Mouse (Mus musculus) spleen, postnatal 4 days (tissue): ENCODE measurements around the gene Emp3.
"Not testable (repeated sequence)": the region's sequence is repeated elsewhere in the genome, so short reads cannot be mapped to it uniquely, and the experiment has no call there.

Source experiments
- DNase-seq, 2 experiments: peaks; one replicate each; pipeline ENCODE4 v3.0.0; 2022; ENCODE audit warnings: low spot score in 2 of 2

Emp3 gene

DNA sequence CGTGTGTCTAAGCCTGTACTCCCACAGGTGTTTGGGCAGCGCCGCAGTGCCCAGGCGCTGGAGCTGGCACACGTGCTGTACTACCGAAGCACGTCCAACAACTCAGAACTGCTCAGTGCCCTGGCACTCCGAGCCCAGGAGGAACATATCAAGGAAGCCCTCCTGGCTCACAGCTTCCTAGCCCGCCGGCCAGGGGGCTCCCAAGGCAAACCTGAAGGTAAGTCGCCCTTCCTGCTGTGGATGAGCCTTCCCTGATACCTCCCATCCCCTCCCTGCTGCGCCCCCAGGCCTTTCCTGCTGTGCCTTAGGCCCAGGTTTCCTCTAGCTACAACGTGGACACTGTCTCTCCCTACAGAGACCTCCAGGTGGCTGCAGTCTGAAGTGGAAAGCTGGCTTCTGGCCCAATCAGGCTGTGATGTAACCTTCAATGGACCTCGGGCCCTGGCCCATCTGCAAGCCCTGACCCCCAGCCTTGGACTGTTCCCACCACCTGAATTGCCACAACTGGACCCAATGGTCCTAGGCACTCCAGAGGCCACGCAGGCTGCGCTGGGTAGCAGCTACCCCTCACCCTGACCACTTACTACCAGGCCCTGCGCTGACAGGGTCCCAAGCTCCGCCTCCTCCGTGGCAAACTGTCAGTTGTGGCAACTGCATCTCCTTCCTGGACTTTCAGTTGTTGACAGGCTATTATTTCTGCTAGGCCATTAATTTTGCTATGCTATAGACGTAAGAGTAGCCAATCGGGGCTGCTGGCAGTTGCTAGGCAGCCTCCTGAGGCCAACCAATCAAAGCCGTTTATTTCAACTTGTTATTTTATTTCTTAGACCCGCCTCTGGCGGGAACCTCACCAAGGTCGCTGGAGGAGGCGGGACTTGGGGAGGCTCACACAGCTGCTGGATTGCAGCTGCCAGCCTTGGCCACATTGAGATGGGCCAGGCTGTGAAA lies 4.9 kb downstream of the Emp3 start:
- DNase-seq, result peak; percentile 82 to 86

DNA sequence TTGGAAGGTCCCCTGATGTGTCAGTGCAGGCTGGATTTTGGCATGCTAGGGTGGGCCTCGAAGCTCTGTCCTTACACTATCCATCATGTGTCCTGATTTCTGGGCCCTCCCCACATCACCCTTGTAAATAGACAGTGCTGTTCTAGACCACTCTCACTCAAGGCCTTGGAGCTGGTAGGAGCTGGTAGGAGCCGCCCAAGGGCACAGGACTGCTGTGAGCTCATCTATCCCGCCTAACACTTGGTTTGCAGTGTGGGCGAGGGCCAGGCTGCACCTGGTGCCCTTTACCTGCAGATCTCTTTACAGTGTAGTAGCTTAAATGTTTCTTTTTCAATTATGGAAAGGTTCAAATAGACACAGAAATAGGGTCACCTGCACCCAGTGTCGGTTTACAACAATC lies 6.2 kb downstream of the Emp3 start:
- no peak for DNase-seq

DNA sequence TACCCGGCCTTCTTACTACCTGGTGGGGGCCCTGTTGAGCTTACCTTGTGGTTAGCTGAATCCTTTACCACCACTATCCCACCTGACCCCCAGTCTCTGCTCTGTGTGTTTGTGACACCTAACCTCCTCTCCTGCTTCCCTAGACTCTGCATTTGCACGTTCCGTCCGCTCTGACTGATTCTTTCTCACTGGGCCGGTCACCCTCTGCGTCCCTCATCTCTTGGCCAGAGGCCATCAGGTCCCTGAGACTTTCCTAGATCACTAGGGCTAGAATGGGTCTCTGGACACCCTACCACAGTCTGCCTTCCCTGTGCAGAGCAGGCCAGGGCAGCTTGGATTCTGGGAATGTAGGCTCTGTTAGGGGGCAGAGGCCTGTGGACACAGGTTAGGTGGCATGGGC lies 7.1 kb downstream of the Emp3 start:
- no peak for DNase-seq

DNA sequence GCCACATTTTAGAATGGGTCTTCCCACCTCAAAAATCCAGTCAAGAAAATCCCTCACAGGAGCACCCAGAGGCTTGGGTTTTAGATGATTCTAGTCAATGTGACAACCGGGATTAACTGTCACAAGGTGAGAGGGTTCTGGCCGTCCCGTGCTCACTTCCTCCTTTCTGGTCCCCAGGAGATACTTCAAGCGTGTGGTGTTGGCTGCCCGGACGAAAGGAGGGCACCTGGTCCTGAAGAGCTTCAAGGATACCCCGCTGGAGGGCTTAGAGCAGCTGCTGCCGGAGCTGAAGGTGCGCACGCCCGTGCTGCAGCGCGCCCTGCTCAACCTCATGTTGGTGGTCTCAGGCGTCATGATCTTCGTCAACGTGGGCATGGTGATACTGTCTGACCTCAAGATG lies 12.1 kb downstream of the Emp3 start:
- DNase-seq, result no peak

DNA sequence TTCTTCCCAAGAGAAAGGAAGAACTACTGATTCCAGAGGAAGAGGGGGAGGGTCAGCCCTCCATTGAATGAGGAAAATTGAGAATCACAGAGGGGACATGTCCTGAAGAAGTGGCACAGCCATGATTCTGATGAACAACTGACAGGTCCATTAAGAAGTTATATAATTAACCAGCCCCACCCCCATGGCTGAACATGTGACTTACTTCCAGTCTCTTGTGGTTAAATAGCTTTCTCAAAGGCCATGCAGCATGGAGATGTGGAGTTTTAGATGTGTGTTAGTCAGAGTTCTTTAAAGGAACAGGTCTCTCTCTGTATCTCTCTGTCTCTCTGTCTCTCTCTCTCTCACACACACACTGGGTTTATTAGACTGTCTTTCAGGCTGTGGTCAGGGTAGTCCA lies 12.8 kb downstream of the Emp3 start:
- no peak for DNase-seq

DNA sequence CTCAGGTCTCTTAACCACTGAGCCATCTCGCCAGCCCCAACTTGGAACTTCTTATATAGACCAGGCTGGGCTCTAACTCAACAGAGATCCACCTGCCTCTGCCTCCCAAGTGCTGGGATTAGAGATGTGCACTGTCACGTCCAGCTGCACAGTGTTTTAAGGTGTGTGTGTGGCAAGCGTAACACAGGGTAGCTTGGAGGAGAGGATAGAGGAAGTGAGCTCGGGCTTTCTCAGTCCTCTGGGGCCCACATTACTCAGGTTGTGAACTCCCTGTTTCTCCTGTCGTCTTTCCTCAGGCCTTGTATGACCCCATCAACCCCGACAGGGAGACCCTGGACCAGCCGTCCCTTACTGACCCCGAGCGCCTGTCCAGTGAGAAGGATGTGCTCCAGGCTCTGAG lies 14.6 kb downstream of the Emp3 start:
- DNase-seq, result no peak

DNA sequence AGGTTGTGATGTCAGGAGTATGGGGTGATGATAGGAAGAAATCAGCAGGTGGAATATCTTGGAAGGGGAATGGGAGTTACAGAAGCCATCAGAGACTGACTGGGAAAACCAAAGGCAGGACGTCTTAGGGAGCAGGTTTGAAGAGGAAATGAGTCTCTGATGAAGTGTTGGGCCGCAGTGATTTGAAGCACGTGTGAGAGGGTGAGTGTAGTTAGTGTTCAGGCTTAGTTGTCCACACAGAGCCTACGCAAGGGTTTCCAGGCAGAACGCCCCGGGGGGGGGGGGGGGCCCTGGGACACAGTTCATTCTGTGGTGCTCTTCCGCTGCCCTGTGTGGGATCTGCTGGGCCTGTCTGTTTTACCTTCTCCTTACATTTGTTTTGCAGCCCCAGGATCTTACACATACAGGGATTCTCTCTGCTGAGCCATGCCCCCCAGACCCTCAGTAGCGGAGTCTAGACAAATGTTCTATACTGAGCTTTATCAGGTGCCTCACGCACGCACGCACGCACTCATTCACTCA lies 18.7 kb downstream of the Emp3 start:
- no peak for DNase-seq

DNA sequence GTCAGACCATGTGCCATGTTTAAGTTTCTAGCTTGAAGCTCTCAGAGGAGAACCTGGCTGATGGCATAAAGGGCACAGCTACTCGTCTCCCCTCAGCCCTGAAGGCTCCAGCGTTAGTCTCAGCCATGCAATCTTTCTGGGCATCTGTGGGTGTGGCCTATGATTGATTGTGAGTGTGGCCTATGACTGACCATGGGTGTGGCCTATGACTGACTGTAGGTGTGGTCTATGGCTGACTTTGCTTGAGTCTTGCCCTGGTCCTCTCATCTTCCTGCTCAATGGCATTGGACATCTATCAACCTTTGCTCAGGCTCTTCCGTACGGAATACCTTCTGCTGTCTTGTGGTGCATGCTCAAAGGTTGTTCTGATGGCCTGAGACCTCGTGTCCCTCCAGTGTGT lies 19.6 kb downstream of the Emp3 start:
- peak in 1 of 2 experiments; percentile 61 for DNase-seq

DNA sequence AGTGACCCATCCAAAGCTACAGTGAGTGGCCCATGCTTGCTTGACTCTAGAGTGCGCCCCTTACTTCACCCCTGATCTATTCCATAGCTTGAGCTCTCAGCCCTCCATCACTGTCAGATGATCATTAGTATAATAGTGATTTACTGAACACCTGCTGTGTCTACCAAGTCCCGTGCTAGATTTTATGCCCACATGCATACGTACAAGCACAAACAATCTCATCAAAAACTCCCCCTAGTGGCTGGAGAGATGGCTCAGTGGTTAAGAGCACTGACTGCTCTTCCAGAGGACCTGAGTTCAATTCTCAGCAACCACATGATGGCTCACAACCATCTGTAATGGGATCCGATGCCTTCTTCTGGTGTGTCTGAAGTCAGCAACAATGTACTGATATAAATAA lies 23.1 kb downstream of the Emp3 start:
- DNase-seq, result not testable (repeated sequence)

DNA sequence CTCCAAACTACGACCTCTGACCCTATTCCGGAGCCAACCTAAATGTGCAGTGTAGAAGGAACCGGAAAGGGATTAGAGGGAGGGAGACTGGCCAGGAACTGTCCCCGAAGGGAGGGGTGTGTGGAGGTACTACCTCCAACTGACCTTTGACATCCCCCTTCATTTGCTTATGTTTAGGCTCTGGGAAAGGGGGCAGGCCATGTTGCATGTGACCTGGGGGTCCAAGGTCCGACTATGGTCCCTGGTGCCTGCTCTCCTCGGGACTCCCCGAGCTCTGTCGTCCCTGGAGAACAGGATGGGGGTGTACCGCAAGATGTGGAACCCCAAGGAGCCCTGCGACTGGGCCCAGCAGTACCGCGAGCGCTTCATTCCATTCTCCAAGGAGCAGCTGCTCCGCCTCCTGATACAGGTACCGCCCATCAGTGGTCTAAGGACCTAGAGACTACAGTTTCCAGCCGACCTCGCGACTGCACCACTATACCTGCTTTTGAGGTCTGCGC lies 23.9 kb downstream of the Emp3 start:
- peak; percentile 60 to 83 for DNase-seq

DNA sequence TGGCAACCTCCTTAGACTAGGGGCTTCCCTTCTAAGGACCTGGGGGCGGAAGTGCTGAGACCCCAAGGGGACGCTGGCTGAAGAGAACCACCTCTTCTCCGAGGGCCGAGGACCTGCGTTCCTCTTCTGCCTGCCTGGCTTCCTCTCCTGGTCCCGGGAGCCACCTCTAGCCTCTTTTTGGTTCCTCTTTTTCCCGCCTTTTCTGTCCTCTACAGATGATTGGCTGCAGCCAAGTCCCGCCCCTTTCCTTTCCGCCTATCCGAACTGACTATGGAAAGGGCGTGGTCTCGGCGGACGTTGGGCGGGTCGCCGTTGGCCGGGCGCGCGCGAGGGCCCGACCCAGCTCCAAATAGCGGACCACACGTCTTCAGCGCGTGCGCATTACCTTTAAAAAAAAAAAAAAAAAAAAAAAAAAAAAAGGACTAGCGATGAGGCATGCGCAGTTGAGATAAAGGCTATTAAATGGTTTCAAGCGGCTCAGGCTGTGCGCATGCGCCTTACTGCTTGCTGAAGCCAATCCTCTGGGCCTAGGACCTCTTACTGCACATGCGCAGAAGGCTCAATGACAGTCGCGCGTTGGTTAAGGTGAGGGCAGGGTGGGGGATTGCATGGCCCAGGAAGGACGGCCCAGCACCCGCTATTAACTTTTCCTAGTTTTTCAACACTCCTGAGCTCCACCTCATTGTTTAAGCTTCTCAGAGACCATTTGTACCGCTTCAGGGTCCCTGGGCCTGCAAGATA lies 24.5 kb downstream of the Emp3 start, which contains the start of the genes Syngr4 and Tmem143:
Syngr4 (minus strand) TSS at position 198 of the 741 bp plus-strand sequence.
Tmem143 (plus strand) TSS at position 425 of the 741 bp plus-strand sequence.
- DNase-seq, result peak; percentile 97

DNA sequence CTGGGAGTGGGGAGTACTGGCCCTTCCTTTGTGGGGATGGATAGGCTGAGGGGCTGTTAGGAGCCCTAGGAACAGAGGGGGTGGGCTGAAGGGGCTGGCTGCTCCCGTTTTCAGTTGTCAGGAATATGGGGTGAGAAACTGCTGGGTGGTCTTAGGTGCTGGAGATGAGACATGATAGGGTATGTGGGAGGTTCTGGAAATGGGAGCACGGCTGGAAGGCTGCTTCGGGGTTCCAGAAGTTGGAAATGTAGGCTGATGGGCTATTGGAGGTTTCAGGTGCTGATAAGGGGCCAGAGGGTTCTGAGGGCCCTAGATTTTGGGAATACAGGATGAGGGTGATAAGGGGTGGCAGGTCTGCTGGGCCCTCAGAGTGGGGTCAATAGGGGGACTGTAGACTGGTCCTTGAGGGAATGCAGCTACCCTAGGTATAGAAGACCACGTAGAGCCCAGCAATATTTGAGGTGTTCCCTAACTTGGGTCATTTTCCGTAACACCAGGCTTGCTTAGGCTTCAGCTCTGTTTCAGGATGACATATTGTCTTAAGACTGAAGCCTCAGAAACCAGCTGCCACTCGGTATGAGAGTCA lies 25.2 kb downstream of the Emp3 start:
- no peak for DNase-seq

DNA sequence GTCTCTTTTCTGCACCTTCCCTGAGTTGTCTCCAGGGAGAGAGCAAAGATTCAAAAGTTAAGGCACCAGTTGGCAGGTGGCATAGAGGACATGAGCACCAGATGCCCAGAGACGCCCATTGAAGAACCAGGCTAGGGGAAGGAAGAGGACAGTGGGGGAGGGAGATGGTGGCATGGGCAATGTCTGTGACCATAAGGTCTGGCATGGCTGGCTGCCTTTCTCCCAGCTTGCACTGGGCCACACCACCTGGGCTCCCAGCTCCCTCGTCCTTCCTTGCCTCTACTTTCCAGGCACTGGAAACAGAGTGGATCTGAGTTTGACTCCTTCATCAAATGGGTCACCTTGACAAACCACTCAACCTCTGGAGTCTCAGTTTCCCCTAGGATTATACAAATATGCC lies 28.6 kb downstream of the Emp3 start:
- no peak for DNase-seq

DNA sequence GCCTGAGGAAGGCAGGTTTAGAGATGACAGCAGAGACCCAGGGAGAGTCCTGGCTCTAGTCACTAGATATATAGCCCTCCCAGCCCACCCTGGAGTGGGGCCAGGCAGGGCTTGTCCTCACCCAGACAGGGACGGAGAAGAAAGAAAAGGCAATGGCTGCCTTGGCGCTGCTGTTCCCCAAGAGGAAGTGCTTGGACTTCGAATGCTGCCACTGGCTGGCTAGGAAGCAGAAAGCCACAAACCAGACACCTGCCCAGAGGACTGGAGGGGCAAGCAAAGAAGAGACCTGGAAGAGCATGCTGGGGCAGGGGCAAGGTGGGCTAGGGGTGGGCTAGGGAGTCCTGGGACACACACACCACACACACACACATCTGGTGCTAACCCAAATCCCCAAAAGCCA lies 34.0 kb downstream of the Emp3 start:
- no peak for DNase-seq

DNA sequence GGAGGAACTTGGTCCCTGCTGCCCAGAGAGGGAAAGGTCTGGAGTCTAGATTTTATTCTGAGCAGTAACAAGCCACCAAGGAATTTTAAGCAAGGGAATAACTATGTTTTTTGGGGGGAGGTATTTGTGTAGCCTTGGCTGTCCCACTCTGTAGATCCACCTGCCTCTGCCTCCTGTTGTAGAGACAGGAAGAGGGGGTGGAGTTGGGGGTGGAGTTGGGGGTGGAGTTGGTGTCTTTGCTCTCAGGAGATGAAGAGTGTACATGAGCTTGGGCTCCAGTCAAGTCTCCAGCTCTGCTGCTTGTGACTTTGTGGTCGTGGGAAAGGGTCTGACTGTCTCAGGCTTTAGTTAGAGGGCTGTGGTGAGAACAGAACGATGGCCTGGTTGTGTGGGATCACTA lies 40.2 kb downstream of the Emp3 start:
- no peak for DNase-seq

DNA sequence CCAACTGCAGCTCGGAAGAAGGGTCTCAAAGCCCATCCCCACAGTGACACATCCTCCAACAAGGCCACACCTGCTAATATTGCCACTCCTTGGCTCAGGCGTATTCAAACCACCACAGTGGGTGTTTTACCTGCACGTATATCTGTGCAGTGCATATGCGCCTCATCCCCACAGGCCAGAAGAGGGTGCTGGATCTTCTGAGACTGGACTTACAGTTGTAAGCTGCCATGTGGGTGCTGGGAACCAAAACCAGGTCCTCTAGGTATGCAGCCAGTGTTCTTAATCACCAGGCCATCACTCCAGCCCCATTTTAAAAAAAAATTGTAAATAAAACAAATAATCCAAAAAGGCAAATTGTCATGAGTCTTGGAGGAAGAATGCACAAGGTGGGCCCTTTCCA lies 40.7 kb downstream of the Emp3 start:
- DNase-seq, result no peak

DNA sequence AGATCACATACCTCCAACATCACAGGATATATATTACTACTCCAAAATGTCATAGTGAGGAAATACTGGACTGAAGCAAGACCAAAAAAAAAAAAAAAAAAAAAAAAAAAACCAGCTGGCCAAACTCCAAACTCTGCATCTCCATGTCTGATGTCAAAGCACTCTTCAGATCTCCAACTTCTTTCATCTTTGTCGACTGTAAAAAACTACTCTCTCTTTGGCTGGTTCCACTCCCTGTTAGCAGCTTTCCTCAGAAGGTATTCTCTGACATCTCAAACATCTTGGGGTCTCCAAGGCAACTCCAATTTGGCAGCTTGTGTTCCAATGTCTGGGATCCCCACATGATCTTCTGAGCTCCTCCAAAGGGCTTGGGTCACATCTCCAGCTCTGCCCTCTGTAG lies 42.9 kb downstream of the Emp3 start, which contains the start of gene Grin2d:
Grin2d (minus strand) TSS at position 101 of the 400 bp plus-strand sequence.
- DNase-seq, result not testable (repeated sequence)

DNA sequence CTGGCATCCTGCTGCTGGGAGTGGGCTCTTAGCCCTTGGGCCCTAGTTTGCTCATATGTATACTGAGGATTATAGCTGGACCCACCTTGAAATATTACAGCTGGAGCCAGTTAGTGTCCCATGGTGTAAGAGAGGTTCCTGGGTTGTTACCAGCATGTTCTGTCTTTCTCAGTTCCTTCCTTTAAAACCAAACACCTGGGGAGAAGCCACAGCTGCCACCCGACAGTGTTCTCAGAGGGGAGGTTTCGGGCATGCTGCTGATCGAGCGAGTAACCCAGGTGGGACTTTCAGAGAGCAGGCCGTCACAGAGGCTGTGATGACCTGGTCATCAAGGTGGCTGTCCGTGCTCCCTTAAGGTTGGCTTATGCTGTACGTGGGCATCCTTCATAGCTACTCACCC lies 44.3 kb downstream of the Emp3 start:
- no peak for DNase-seq

DNA sequence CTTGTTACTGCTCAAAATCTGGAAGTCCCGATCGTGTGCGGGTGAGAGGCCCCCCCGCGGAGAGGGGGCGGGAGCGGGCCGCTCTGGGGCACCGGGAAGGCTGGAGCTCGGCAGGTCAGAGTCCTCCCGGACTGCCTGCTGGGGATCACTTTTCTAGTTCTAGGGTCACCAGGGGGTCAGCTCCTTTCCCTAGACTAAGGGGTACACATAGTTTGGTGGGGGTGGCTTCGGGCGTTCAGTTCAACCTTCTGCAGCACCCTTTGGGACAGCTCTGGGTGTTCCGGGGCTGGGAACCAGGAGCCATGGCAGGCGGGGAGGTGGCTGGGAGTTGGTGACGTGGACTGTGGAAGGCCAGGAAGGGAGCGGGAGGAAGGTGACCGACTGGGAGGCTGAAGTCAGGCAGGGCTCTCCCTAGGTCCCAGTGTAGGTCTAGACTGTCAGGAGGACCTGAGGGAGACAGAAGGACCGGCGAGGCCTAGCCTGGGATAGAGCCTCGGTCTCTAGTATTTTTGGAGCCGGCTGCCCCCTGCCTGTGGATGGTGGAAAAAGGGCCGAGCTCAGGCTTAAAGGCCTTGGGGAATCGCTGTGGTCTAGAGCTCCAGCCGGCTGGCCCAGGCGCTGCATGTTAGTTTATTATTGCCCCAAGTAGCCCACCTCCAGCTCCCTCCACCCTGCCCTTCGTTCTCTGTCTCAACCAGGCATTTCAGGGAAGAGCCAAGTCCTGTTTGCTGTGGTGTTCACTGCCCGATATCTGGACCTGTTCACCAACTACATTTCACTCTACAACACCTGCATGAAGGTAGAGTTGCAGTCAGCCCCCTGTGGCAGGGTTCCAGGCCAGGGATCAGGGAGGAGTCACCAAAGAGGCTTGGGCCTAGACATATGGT lies 47.9 kb downstream of the Emp3 start:
- peak; percentile 65 to 86 for DNase-seq

DNA sequence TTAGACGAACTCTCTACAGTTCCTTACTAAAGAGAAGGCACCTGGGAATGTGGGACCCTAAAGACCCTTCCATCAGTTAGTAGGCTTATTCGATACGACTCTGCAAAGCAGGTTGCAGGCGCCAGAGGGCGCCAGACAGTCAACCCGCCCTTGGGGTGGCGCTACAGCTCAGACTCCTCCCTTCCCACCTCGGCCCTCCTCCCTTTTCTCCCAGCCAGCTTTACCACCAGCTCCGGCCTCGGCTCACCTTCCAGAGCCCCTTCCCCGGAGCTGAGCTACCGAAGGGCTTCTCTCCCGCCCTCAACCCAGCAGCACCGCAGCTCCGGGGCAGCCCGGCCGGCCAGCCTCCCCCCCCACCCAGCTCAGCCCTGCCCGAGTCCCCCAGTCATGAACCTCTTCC lies 48.6 kb downstream of the Emp3 start, which contains the start of gene Kdelr1:
Kdelr1 (plus strand) TSS at position 149 of the 400 bp plus-strand sequence.
- peak; percentile 89 to 96 for DNase-seq
